Mouse (Mus musculus): ENCODE results near the gene Adgrl2. TPM values are rescaled to one million over a fixed set of nuclear protein-coding genes. Genes with fewer than 3 reads are reported as not detected.

The Adgrl2 gene
- polyA plus RNA-seq, 1 experiment from 2014 or later = 47.1 TPM

DNA sequence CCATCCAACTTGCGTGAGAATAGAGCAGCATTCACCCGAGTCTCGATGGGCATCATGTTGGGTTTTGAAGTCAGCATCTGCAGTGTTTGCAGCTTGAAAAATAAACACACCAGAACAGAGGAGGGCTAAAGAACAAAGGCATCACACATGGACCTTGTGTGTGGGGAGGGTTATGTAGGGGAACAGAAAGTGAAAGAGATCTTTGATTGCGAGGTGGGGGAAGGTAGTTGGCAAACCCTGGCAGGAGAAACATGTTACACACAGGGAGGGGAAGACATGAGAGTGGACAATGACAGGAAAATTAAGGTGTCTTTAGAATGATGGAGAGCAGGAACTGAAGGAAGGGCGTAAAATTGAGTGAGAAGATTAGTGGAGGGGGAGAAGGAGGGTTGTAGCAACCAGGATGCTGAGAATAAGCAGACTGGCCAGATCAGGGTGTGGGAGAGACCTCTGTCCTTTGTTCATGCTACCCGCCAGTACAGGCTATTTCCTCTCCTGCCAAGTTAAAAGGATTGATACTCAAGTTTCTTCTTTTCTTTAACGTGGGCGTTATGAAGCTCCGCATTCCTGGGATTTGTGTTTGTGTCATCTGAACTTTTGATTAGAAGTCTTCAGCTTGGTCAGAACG, 197.0 kb downstream of the Adgrl2 start:
- Histone ChIP-seq H3K27ac (replicated peaks in 1 of 2; ENCODE audit: control insufficient read depth in 1 of 2, insufficient read depth in 1 of 2, low read depth in 2 of 2, low read length in 2 of 2) (no peak overlapping the region), H3K9me3 (ENCODE audit: control insufficient read depth, low read length) (no peaks in the 10 kb centered on the region), H3K4me1 (ENCODE audit: control insufficient read depth in 2 of 2, insufficient read depth in 2 of 2, low read length in 2 of 2) (no peaks in the 10 kb centered on the region), H3K4me3 (ENCODE audit: control insufficient read depth in 1 of 2, insufficient read depth in 1 of 2, low read depth in 1 of 2, low read length in 2 of 2) (no peak overlapping the region), H3K27me3 (ENCODE audit: control insufficient read depth, insufficient read depth, low read length) (no peaks in the 10 kb centered on the region), H3K36me3 (ENCODE audit: control insufficient read depth, insufficient read depth, low read length) (no peaks in the 10 kb centered on the region), H3K9ac (ENCODE audit: low read length) (no peak overlapping the region), H3K4me2 (ENCODE audit: low read length) (no peak overlapping the region)
- WGBS = 64% methylated on average over 10 of the region's 10 CpGs
- ATAC-seq (ENCODE audit: insufficient number of reproducible peaks, insufficient read depth, low FRiP score, low read depth) = no peak

GRCm38 (mm10) chr3:148770310-148770709, 220.0 kb downstream of the Adgrl2 start:
- Histone ChIP-seq H3K4me3 (ENCODE audit: control insufficient read depth in 1 of 2, insufficient read depth in 1 of 2, low read depth in 1 of 2, low read length in 2 of 2) (no peak overlapping the region), H3K27ac (replicated peaks in 1 of 2; ENCODE audit: control insufficient read depth in 1 of 2, insufficient read depth in 1 of 2, low read depth in 2 of 2, low read length in 2 of 2) (no peak overlapping the region), H3K9me3 (ENCODE audit: control insufficient read depth, low read length) (no peaks in the 10 kb centered on the region), H3K4me2 (ENCODE audit: low read length) (no peak overlapping the region), H3K27me3 (ENCODE audit: control insufficient read depth, insufficient read depth, low read length) (no peaks in the 10 kb centered on the region), H3K36me3 (ENCODE audit: control insufficient read depth, insufficient read depth, low read length) (no peaks in the 10 kb centered on the region), H3K9ac (ENCODE audit: low read length) (no peak overlapping the region), H3K4me1 (ENCODE audit: control insufficient read depth in 2 of 2, insufficient read depth in 2 of 2, low read length in 2 of 2) (no peaks in the 10 kb centered on the region)
- ATAC-seq (ENCODE audit: insufficient number of reproducible peaks, insufficient read depth, low FRiP score, low read depth) = no peak
- WGBS = 58% methylated on average over 6 of the region's 6 CpGs

Measured in heart, embryonic 14.5 days (tissue).